Mouse (Mus musculus) bone marrow, adult 2 months (tissue): ENCODE results near the gene Rgs19.

Source experiments
- CTCF ChIP-seq: fragments of 200-500 bp; IDR thresholded peaks from 2 replicates; pipeline ENCODE4 v1.5.1; 2011; ENCODE audit warnings: low read length, control low read depth; ENCODE audit not compliant: control insufficient read depth, insufficient read depth
- POLR2A ChIP-seq: fragments of 200-500 bp; IDR thresholded peaks from 2 replicates; pipeline ENCODE4 v1.6.1; 2011; ENCODE audit warnings: low read depth, mild to moderate bottlenecking, control low read depth, low read length, borderline replicate concordance; ENCODE audit not compliant: control insufficient read depth

- no peak for TF ChIP-seq CTCF
- no peak for TF ChIP-seq POLR2A
Observed at GRCm38 (mm10) chr2:181681978-181682377, 11.8 kb downstream of the Rgs19 start.
